Mouse (Mus musculus) lung, adult 2 months (tissue): Measurements from ENCODE around the gene Zcchc3.

Source experiments
- CTCF ChIP-seq: fragments of 200-500 bp; IDR thresholded peaks from 2 replicates; pipeline ENCODE4 v1.5.1; 2011; ENCODE audit warnings: mild to moderate bottlenecking, low read length, control low read depth; ENCODE audit not compliant: insufficient read depth
- POLR2A ChIP-seq: fragments of 200-500 bp; IDR thresholded peaks from 2 replicates; pipeline ENCODE4 v1.6.1; 2011; ENCODE audit warnings: low read depth, mild to moderate bottlenecking, control low read depth, low read length, borderline replicate concordance; ENCODE audit errors: extremely low read depth

DNA sequence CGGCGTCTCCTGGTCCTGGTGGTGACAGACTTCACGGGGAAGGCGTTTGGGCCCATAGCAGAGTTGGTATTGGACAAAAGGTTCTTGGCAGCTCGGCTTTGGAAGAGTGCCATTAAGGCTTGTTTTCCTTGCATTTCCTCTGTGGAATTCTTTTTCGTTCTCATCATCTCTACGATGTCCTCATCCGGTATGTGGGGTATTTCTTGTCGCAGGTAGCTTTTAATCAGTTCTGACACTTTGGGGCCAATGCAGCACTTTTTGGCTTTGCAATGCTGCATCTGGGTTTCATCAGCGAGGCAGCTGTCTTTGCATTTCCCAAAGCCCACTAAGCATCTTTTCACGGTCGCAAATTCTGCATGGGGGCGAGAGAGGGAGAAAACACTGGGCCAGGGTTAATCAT is 44.4 kb upstream of the Zcchc3 start:
- no peak for TF ChIP-seq CTCF
- TF ChIP-seq POLR2A: no peak
